In the genomic region with DNA sequence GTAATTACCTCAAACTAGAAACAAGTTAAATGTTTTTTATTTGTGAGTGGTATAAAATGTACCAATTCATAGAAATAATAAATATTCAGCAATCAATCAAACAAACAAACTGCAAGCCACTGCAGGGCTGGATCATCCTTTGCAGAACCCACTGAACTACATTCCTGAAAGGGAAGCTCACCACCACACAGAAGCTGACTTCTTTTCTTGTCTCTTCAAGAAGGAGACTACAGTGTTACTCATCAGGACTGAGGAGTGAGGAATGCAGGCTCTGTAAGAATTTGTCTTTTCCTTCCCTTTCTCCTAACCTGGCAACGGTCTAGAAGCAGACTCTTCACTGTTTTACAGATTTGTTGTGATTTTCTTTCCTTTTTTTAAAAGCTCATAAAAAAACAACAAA, we compare ENCODE assay signal across 23 mouse cellular contexts.
"Had no signal": no experiment of that assay in that cellular context is flagged by ENCODE, and none has a peak within 500 bp of the region (broad histone marks: within the 10 kb centered on the region; RNA-seq: fewer than 3 reads in every experiment).

No protein-coding gene starts in this region.

- H3K4me3 ChIP-seq: layer of hippocampus, adult 2 months; limb, embryonic 13.5 days; liver, embryonic 12.5 days; liver, embryonic 15.5 days; lung, embryonic 15.5 days; midbrain, embryonic 12.5 days; midbrain, embryonic 15.5 days; neural tube, embryonic 13.5 days had no signal

- DNase-seq: kidney, adult 2 months; kidney, postnatal 25 days; layer of hippocampus, adult 9-11 months; left cerebral cortex, postnatal 4 days; liver; lung, adult 18-20 months; lung, postnatal 10 days; lung, postnatal 36 days; retina, postnatal 1 day; right cerebral cortex, postnatal 25 days; spleen, adult 18-20 months; thymus, adult 2 months; thymus, postnatal 14 days; thymus, postnatal 4 days had no signal

- H3K36me3 ChIP-seq: limb, embryonic 13.5 days; liver, embryonic 12.5 days; liver, embryonic 15.5 days; midbrain, embryonic 12.5 days; midbrain, embryonic 15.5 days; neural tube, embryonic 13.5 days had no signal

- H3K27me3 ChIP-seq: limb, embryonic 13.5 days; liver, embryonic 12.5 days; liver, embryonic 15.5 days; lung, embryonic 15.5 days; midbrain, embryonic 12.5 days; midbrain, embryonic 15.5 days; neural tube, embryonic 13.5 days had no signal

- H3K27ac ChIP-seq: kidney, postnatal 0 days; layer of hippocampus, adult 2 months; limb, embryonic 13.5 days; liver, embryonic 12.5 days; liver, embryonic 15.5 days; lung, embryonic 15.5 days; midbrain, embryonic 12.5 days; midbrain, embryonic 15.5 days; neural tube, embryonic 13.5 days had no signal

- ATAC-seq: liver, embryonic 12.5 days; midbrain, embryonic 15.5 days had no signal

- H3K9me3 ChIP-seq: liver, embryonic 12.5 days; liver, embryonic 15.5 days; lung, embryonic 15.5 days; midbrain, embryonic 12.5 days; midbrain, embryonic 15.5 days; neural tube, embryonic 13.5 days had no signal

- H3K4me1 ChIP-seq: liver, embryonic 15.5 days; midbrain, embryonic 12.5 days; midbrain, embryonic 15.5 days had no signal
